Mouse (Mus musculus): ENCODE data around the gene Zc3h18. TPM values are rescaled to one million over a fixed set of nuclear protein-coding genes. Genes with fewer than 3 reads are reported as not detected.
A peak's percentile ranks its signal among the peaks of the same experiment; 100 is the strongest.

Gene Zc3h18
- polyA plus RNA-seq, 1 experiment from 2014 or later: 75.7 TPM

DNA sequence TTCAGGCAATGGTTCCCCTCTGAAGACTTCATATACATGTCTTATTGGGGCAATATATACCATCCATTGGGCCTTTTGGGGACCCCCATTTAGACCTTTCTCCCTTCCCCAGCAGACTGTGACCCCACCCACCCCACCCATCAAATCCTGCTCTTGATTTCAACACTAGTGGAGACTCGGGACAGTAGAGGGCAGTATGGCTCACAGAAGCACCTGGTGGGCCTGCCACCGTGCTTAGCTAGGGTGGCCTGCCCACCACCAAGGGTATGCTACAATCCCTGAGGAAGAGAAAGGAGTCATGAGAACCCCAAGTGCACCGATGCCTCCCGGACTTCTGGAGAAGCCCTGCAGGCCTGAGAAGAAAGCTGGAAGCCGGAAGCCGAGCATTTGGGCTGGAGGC, 37.6 kb upstream of the Zc3h18 start:
- H3K27ac ChIP-seq (replicated peaks): no peak overlapping the region
- peaks cover 97% of the 10 kb centered on the region for H3K27me3 ChIP-seq (ENCODE audit: low read depth, poor library complexity, severe bottlenecking)
- 53% methylated on average over 6 of the region's 6 CpGs for WGBS
- no peak for DNase-seq (ENCODE audit: low spot score)
- H3K4me1 ChIP-seq: peaks cover 33% of the 10 kb centered on the region
- H3K9me3 ChIP-seq (replicated peaks): no peaks in the 10 kb centered on the region
- peaks cover 5% of the 10 kb centered on the region; the same call in 1 of the 2 replicates for H3K36me3 ChIP-seq
- no peak overlapping the region for H3K4me3 ChIP-seq

- no peaks in the 10 kb centered on the region for H3K9me3 ChIP-seq (replicated peaks)
- peaks cover 2% of the 10 kb centered on the region; the same call in 1 of the 2 replicates for H3K36me3 ChIP-seq
- DNase-seq (ENCODE audit: low spot score): no peak
- peaks cover 97% of the 10 kb centered on the region for H3K27me3 ChIP-seq (ENCODE audit: low read depth, poor library complexity, severe bottlenecking)
- 86% methylated on average over 3 of the region's 3 CpGs for WGBS
- H3K4me3 ChIP-seq: no peak overlapping the region
- no peak overlapping the region for H3K27ac ChIP-seq (replicated peaks)
- H3K4me1 ChIP-seq: peaks cover 41% of the 10 kb centered on the region
These were observed 35.6 kb upstream of the Zc3h18 start for GRCm38 (mm10) chr8:122340761-122341160.

- Histone ChIP-seq H3K27me3 (ENCODE audit: low read depth, poor library complexity, severe bottlenecking) (peaks cover 89% of the 10 kb centered on the region), H3K4me1 (peaks cover 30% of the 10 kb centered on the region), H3K36me3 (peaks cover under 1% of the 10 kb centered on the region; the same call in 1 of the 2 replicates), H3K27ac (replicated peaks) (no peak overlapping the region), H3K9me3 (replicated peaks) (no peaks in the 10 kb centered on the region), H3K4me3 (no peak overlapping the region)
- WGBS: 88% methylated on average over 6 of the region's 6 CpGs
- DNase-seq (ENCODE audit: low spot score): no peak
These were observed 34.6 kb upstream of the Zc3h18 start for GRCm38 (mm10) chr8:122341790-122342189.

DNA sequence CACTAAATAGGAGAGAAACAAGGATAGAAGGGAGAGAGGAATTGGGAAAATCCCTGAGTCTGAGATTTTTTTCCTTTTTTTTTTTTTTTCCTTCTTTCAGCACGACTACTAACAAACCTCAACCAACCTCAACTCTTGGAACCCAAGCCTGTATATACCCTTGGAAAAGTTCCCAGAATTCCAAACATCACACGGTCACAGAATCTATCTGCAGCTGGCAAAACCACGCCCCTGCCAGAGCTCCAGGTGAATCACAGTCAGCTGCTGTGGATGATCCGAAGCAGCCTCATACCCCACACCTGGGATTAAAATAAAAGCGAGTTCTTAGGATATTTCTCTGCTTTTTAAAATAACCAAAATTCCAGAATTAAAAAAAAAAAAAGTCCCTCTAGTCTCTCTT, 34.0 kb upstream of the Zc3h18 start:
- Histone ChIP-seq H3K36me3 (no peaks in the 10 kb centered on the region; the same call in 1 of the 2 replicates), H3K4me1 (peaks cover 27% of the 10 kb centered on the region), H3K27me3 (ENCODE audit: low read depth, poor library complexity, severe bottlenecking) (peaks cover 83% of the 10 kb centered on the region), H3K9me3 (replicated peaks) (no peaks in the 10 kb centered on the region), H3K4me3 (no peak overlapping the region), H3K27ac (replicated peaks) (no peak overlapping the region)
- WGBS: 54% methylated on average over 5 of the region's 5 CpGs
- no peak for DNase-seq (ENCODE audit: low spot score)

DNA sequence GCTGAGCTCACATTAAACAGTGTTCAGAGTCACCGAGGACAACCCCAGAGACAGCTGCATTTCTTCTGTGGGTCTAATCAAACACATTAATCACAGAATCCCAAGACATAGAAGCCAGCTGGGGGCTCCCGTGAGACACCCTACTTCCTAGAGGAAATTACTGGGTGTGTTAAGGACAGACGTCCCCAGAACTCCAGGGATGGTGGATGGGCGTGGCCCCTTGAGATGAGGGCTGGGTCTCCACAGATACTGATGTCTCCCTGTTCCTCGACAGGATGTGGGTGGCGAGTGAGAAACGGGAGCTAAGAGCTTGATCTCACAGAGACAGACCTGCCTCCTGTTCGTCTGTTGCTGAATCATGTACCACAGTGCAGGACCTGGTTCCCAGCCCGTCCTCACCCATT, 33.6 kb upstream of the Zc3h18 start:
- Histone ChIP-seq H3K4me1 (peaks cover 27% of the 10 kb centered on the region), H3K27me3 (ENCODE audit: low read depth, poor library complexity, severe bottlenecking) (peaks cover 83% of the 10 kb centered on the region), H3K4me3 (peak overlapping the region; percentile 49), H3K36me3 (no peaks in the 10 kb centered on the region), H3K27ac (replicated peaks) (no peak overlapping the region), H3K9me3 (replicated peaks) (no peaks in the 10 kb centered on the region)
- WGBS: 8% methylated on average over 9 of the region's 9 CpGs
- DNase-seq (ENCODE audit: low spot score): no peak

DNA sequence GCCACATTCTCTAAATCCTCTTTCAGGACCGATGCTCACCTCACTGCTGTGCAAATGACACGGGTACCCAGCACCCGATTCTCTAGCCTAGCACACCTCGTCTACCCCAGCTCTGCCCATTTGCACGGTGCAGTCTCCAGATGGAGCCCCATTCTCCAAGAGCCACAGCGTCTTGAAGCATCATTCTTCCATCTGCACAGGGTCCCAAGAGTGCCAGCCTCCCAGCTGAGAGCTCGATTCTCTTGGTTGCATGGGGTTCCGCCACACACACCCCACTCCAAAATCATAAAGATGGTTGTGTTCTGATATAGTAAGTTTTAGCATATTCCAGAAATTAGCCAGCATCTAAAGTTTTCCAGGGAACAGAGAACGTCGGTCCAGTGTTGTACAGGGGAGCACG, 33.1 kb upstream of the Zc3h18 start:
- no peak overlapping the region for H3K27ac ChIP-seq (replicated peaks)
- peaks cover 83% of the 10 kb centered on the region for H3K27me3 ChIP-seq (ENCODE audit: low read depth, poor library complexity, severe bottlenecking)
- H3K36me3 ChIP-seq: no peaks in the 10 kb centered on the region
- peak overlapping the region; percentile 49 for H3K4me3 ChIP-seq
- no peak for DNase-seq (ENCODE audit: low spot score)
- 4% methylated on average over 11 of the region's 11 CpGs for WGBS
- peaks cover 27% of the 10 kb centered on the region for H3K4me1 ChIP-seq
- no peaks in the 10 kb centered on the region for H3K9me3 ChIP-seq (replicated peaks)

- no peaks in the 10 kb centered on the region for H3K36me3 ChIP-seq
- 0% methylated on average over 13 of the region's 14 CpGs for WGBS
- peaks cover 83% of the 10 kb centered on the region for H3K27me3 ChIP-seq (ENCODE audit: low read depth, poor library complexity, severe bottlenecking)
- peaks cover 27% of the 10 kb centered on the region for H3K4me1 ChIP-seq
- peak; percentile 28 for DNase-seq (ENCODE audit: low spot score)
- H3K4me3 ChIP-seq: peak overlapping the region; percentile 49
- no peaks in the 10 kb centered on the region for H3K9me3 ChIP-seq (replicated peaks)
- peak overlapping the region; percentile 50 for H3K27ac ChIP-seq (replicated peaks)
These were observed 32.7 kb upstream of the Zc3h18 start for GRCm38 (mm10) chr8:122343758-122344157.

- peaks cover 81% of the 10 kb centered on the region for H3K27me3 ChIP-seq (ENCODE audit: low read depth, poor library complexity, severe bottlenecking)
- peak overlapping the region; percentile 50; the same call in 1 of the 2 replicates for H3K27ac ChIP-seq (replicated peaks)
- DNase-seq (ENCODE audit: low spot score): no peak
- 0% methylated on average over 3 of the region's 5 CpGs for WGBS
- peak overlapping the region; percentile 49 for H3K4me3 ChIP-seq
- peaks cover 28% of the 10 kb centered on the region for H3K4me1 ChIP-seq
- H3K36me3 ChIP-seq: no peaks in the 10 kb centered on the region
- H3K9me3 ChIP-seq (replicated peaks): no peaks in the 10 kb centered on the region
These were observed 32.2 kb upstream of the Zc3h18 start for GRCm38 (mm10) chr8:122344219-122344618.

DNA sequence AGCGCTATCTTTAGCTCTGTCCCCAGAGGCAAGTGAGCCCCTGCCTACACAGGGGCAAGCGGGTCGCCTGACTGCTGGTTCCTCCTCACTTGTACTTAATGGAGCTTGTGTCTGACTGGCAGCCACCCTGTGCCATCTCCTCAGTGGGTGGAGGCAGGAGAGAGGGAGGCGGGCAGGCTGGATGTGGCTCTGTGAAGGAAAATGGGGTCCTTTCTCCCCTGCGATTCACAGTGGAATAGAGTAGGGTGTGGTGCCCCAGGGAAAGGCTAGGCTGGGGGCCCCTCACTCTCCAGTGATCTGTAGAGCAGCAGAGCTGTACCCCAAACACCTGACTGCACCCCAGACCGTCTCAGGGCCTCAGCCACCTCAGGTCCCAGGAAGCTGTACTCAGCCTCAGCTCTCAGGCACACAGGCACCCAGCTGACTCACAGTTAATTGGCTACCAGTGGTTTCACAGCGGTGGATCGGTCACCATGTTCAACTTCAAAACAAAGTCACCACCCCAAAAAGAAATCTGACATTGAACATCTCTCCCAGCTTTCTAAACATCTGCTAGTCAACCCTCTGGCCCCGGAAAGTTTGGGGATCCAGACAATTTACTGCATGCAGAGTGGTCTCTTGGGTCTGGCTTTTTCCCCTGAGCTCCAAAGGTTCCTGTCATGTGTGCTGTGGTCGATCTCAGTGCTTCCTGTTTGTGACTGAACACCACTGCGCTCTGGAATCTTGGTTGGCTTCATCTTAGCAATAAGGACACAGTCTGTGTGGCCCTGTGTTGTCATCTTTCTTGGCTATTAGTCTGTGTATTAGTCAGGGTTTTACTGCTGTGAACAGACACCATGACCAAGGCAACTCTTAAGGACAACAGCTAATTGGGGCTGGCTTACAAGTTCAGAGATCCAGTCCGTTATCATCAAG, 31.0 kb upstream of the Zc3h18 start:
- 58% methylated on average over 12 of the region's 12 CpGs for WGBS
- Histone ChIP-seq H3K4me3 (no peak overlapping the region), H3K27me3 (ENCODE audit: low read depth, poor library complexity, severe bottlenecking) (peaks cover 81% of the 10 kb centered on the region), H3K9me3 (replicated peaks) (no peaks in the 10 kb centered on the region), H3K36me3 (no peaks in the 10 kb centered on the region), H3K4me1 (peaks cover 40% of the 10 kb centered on the region), H3K27ac (replicated peaks) (no peak overlapping the region)
- DNase-seq (ENCODE audit: low spot score): no peak

- Histone ChIP-seq H3K4me1 (peaks cover 52% of the 10 kb centered on the region), H3K27ac (replicated peaks) (no peak overlapping the region), H3K9me3 (replicated peaks) (no peaks in the 10 kb centered on the region), H3K4me3 (no peak overlapping the region), H3K27me3 (ENCODE audit: low read depth, poor library complexity, severe bottlenecking) (peaks cover 72% of the 10 kb centered on the region), H3K36me3 (no peaks in the 10 kb centered on the region)
- WGBS: 81% methylated on average over 5 of the region's 5 CpGs
- no peak for DNase-seq (ENCODE audit: low spot score)
These were observed 28.4 kb upstream of the Zc3h18 start for GRCm38 (mm10) chr8:122347811-122348552.

GRCm38 (mm10) chr8:122349357-122350297, 26.8 kb upstream of the Zc3h18 start:
- Histone ChIP-seq H3K9me3 (replicated peaks) (no peaks in the 10 kb centered on the region), H3K27me3 (ENCODE audit: low read depth, poor library complexity, severe bottlenecking) (peaks cover 62% of the 10 kb centered on the region), H3K27ac (replicated peaks) (peak overlapping the region; percentile 67), H3K4me1 (peaks cover 36% of the 10 kb centered on the region), H3K4me3 (no peak overlapping the region), H3K36me3 (no peaks in the 10 kb centered on the region)
- no peak for DNase-seq (ENCODE audit: low spot score)
- WGBS: 52% methylated on average over 15 of the region's 15 CpGs

Data from midbrain, embryonic 10.5 days (tissue).